Mouse (Mus musculus) right cerebral cortex, postnatal 14 days (tissue): ENCODE measurements around the gene R3hdm4.
A peak's percentile ranks its signal among the peaks of the same experiment; 100 is the strongest.
"Not testable (repeated sequence)": the region's sequence is repeated elsewhere in the genome, so short reads cannot be mapped to it uniquely, and the experiment has no call there.

Experiments used
- DNase-seq: peaks from one replicate; pipeline ENCODE4 v3.0.0; 2022

The R3hdm4 gene

GRCm38 (mm10) chr10:79920958-79921535 lies at the start of gene R3hdm4:
Gene R3hdm4, minus strand, starts transcription at chr10:79921208.
- DNase-seq, result no peak

DNA sequence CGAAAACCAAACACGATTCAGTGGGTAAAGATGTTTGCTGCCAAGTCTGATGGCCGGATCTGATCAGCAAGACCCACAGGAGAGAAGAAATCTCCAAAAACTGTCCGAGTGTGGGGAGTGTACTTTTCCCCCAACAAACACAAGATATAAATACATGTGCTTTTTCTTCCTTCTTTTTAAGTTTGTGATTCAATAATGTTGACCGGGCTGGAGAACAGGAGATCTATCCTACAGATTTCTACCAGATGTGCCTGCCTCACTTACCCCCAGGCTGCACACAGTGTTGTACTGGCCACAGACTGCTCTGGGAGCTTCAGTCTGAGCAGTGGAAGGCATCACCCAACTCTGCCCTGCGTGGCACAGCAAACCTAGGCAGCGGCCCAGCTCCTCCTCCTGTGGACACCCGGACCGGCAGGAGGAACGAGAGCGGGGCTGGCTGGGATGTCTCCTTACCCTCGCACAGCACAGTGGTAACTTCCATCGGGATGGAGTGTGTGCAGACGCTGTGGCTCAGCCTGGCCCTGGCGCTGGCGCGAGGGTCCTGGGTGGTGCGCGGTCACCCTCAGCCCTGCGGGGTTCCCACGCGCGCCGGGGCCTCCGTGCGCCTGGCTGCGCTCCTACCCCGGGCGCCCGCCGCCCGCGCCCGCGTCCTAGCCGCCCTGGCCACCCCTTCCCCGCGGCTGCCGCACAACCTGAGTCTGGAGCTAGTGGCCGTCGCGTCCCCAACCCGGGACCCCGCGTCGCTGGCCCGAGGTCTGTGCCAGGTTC lies 49.6 kb upstream of the R3hdm4 start, which contains the start of gene Grin3b:
Gene Grin3b (plus strand): TSS at position 301 of the 768 bp plus-strand sequence.
- no peak for DNase-seq

GRCm38 (mm10) chr10:79969124-79969568 lies 48.1 kb upstream of the R3hdm4 start:
- no peak for DNase-seq

DNA sequence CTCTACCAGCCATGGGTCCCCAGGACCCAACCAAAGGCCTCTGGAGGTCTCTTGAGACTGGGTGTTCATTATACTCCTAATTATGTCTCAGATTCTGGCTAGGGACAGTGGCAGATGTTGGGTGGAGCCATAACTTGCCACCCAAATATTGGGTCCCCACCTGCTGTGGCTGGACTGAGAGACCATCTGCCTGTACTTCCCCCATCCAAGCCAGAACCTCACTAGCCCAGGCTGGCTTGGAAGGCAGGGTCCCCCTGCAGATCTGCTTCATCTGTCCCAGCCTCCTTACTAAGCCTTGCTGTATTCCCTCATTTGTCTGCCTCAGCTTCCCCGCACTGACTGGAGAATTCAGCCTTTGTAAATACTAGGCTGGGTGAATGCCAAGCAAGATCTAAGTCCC lies 47.2 kb upstream of the R3hdm4 start:
- DNase-seq, result no peak

DNA sequence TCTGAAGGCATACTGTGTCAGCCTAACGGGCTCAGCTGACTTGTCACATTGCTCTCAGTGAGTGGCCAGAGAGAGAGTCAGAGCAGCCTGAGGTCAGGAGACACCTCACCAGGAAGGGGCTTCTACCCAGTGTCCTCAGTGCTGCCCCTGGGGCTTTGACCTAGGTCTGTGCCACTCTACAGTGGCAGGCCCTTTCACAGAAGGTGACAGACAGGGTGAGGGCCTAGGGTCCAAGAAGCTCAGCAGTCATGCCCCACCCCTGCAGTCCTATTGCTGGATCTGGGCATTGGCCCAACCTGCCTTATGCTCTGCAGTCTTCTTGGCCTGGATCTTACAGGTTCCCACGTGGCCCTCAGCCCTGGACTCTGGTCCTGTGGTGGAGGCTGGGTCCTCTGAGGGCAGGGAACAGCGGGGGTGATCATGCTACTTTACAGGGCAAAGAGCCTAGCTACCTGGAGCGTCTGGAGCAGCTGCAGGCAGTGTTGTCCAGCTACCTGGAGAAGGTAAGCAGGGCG lies 45.9 kb upstream of the R3hdm4 start:
- no peak for DNase-seq

GRCm38 (mm10) chr10:79965325-79965724 lies 44.3 kb upstream of the R3hdm4 start:
- no peak for DNase-seq

DNA sequence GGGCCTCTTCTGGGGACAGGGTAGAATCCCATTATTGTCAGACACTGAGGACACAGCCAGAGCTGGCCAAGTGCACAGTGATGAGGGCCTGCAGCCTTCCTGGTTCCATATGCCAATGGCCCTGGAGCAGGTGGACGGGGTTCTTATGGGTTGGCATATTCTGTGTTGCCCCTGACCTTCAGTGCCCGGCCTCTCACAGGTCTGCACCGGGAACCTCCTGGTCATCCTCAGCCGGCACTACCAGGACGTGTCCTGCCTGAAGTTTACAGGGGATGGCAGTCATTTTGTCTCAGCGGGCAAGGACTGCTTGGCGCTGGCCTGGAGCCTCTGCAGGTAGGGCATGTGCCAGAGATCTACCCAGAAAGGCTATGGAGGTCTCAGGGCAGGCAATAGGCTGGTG lies 43.7 kb upstream of the R3hdm4 start:
- no peak for DNase-seq

DNA sequence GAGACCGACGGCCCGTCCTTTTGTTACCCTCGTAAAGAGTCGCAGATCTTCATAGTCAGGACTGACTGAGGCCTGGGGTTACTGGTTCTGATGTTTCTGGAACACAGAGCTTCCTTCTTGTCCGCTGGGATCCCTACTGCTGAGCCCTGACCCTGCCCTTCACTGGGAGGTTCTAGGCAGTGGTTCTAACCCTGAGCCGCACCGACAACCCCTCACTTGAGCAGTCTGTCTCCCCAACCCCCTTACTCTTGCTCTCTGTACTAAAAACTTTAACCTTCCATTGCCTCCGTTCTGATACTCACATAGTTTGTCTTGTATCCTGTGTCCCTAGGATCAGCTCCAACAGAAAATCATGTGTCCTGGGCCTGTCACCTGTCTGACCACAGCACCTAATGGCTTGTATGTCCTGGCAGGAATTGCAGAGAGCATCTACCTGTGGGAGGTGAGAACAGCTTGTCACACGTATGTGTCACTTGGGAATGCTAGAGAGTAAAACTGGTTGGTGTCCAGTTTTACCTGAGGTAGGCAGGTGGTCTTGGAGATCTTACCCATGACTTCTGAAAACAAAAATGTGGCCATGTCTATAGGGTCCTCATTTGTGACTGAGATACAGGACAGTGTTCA lies 39.8 kb upstream of the R3hdm4 start:
- no peak for DNase-seq

DNA sequence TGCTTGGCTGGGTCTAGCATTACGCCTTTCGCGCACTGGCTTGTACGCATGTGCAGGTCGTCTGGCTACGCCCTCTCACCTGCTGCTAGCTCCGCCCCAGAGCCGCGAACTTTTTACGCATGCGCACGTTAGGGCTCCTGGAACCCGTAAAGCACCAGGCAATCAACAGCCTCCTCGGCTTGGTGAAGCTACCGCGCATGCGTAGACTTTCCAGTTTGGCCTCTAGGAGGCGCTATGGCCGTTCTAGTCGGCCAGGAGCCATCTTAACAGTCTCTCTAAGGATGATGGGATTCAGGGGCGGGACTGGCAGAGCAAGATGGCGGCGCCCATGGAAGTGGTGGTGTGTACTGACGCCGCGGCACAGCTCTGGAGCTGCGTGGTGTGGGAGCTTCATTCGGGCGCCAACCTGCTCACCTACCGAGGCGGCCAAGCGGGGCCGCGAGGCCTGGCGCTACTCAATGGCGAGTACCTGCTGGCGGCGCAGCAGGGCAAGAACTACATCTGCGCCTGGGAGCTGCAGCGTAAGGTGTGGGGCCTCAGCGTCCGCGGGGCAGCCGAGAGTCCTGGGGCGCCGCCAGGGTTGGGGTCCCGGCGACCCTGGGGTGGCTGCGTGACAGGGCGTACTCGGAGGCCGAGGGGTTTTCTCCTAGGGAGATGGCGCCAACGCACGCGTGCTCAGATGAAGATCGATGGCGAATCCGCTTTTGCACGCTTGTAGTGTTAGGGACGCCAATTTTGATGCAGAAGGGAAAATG lies 39.0 kb upstream of the R3hdm4 start, which contains the start of gene Wdr18:
Gene Wdr18 (plus strand): TSS at position 306 of the 755 bp plus-strand sequence.
- DNase-seq, result peak; percentile 98

DNA sequence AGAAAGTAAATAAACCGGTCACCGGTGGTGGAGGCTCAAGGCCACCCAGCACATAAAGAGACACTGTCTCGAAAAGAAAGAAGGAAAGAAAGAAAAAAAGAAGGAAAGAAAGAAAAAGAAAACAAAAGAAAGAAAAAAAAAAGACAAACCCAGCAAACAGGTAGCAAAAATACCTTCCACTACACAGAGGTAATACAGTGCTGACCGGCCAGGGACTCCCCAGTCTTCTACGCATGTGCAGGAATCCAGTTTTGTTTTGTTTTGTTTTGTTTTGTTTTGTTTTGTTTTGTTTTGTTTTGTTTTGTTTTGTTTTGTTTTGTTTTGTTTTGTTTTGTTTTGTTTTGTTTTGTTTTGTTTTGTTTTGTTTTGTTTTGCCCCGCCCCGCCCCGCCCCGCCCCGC lies 38.4 kb upstream of the R3hdm4 start:
- DNase-seq, result not testable (repeated sequence)

- peak; percentile 74 for DNase-seq
These were observed 37.3 kb upstream of the R3hdm4 start for GRCm38 (mm10) chr10:79958140-79958816.

DNA sequence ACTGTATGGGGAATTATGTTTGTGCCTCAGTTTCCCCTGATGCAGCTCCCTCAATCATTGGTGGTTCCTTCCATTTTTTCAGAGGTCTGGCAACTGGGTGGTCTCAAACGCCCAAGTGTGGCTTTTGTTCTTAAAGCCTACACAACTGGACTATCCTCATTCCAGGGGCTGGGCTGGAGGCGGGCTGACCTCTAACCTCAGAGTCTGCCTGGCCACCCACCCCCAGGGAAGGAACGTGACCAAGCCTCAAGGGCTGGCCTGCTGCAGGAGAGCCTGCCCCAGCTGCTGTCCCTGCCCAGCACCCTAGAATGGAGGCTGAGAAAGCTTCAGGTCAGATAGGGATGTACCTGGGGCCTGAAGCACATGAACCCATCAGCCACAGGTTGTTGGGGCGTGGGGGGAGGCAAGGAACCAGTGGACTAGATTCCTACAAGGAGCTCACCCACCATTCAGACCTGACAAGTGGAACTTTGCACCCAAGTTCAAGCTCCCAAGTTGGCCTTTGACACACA lies 35.7 kb upstream of the R3hdm4 start:
- no peak for DNase-seq

DNA sequence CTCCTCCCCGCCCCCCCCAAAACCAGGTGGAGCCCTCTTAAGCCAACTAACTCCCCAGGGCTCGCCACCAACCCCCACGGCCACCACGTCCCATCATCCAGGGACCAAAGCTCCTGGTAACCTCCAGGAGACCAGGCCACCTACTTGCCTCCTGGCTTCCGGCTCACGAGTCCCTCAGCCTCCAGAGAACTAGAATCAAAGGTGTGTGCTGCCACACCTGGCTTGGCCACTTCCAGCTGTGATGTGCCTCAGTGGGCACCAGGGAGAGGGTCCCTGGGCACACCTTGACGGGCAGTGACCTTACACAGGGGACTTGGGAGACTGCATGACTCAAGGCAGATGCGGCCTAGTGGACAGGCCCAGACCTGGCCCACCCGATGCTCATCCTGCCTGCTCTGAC lies 34.7 kb upstream of the R3hdm4 start:
- DNase-seq, result no peak

- DNase-seq, result no peak
These were observed 32.9 kb upstream of the R3hdm4 start for GRCm38 (mm10) chr10:79953946-79954345.

DNA sequence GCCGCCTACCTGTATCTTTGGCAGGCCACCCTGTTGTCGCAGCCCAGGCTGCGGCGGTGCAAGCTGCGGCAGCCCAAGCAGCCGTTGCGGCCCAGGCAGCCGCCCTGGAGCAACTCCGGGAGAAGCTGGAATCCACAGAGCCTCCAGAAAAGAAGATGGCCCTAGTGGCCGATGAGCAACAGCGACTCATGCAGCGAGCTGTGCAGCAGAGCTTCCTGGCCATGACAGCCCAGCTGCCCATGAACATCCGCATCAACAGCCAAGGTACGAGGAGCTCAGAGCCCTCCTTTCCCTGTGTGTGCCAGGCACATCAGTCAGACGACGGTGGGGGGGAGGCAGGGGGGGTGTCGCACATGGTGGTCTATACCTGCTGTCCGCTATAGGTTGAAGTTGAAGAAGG lies 29.7 kb upstream of the R3hdm4 start:
- DNase-seq, result no peak

GRCm38 (mm10) chr10:79949873-79950272 lies 28.9 kb upstream of the R3hdm4 start:
- no peak for DNase-seq

GRCm38 (mm10) chr10:79947502-79947901 lies 26.5 kb upstream of the R3hdm4 start:
- DNase-seq, result no peak

DNA sequence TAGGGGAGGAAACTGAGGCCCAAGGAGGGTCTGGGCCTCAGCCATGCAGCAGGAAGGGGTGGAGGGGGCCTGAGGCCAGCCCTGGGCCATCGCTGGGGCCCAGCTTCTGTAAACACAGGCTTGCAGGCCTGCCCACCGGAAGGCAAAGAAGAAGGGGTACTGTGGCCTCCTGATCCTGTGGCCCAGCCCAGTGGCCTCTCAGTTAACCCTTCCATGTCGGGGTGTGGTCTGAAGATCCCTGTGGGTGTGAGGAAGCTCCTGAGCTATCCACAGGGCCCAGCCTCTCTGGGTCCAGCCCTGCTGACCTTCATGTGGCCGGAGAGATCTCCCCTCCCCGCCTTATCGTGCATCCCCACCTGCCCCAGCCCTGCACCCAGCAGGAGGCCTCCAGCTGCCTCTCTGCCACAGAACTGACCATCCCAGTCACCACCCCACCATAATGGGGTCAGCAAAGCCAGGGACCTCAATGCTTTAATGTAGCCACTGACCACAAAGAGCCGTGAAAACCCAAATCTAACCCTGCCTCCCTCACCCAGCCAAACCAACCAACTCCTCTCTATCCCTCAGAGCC lies 25.8 kb upstream of the R3hdm4 start:
- DNase-seq, result no peak

DNA sequence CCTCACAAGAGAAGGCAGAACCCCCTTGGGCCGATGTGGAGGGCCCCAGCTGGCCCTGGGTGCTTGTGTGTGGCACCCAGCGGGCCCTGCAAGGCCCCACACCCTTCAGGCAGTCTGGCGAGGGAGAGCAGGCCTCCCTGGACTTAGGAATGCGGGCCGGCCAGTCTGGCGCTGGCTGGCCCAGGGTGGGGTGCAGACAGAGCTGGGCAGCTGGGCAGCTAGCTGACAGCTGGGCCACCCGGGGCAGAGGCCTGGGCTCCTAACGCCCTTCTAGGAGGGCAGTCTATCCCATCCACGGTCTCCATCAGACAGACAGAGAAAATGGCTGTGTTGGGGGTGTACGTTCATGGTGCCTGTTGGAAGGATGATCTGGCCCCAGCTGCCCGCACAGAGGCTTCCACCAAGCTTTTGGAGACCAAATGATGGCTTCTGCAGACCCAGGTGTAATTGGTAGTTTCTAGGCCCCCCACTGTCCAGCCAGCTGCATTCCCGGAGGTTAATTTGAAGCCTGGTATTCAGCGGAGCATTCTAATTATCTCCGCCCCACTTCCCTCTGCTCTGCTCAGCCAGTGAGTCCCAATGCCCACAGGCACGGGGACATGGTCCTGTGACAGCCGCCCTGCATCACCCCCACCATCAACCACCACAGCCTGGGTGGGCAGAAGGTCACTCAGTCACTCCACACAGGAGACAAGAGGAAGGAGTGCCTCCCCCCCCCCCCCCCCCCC lies 24.7 kb upstream of the R3hdm4 start:
- no peak for DNase-seq

- DNase-seq, result no peak
These were observed 22.5 kb upstream of the R3hdm4 start for GRCm38 (mm10) chr10:79943471-79943901.

DNA sequence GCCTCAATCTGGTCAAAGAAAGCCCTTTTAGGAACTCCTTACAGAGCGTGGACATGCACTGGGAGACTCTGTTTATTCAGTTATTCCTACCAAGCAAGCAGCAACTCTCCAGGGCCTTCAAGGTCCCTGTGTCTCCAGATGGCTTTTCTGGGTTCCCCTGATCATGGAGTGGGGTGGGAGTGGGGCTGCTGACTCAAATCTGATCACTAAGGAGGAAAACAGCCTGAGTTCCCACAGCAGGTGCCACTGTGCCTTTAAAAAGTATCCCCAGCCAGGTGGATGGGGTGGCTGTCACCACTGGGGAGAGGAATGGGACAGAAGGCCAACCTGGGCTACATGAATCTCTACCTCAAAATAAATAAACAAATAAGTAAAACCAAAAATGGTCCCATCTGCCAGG lies 22.0 kb upstream of the R3hdm4 start:
- no peak for DNase-seq
